Mouse (Mus musculus): ENCODE results near the gene Tgfbr3. TPM values are rescaled to one million over a fixed set of nuclear protein-coding genes. Genes with fewer than 3 reads are reported as not detected.
"Not testable (repeated sequence)": the region's sequence is repeated elsewhere in the genome, so short reads cannot be mapped to it uniquely, and the experiment has no call there.

The Tgfbr3 gene
- total RNA-seq, 2 experiments from 2014 or later = 37.3 to 42.6 TPM

DNA sequence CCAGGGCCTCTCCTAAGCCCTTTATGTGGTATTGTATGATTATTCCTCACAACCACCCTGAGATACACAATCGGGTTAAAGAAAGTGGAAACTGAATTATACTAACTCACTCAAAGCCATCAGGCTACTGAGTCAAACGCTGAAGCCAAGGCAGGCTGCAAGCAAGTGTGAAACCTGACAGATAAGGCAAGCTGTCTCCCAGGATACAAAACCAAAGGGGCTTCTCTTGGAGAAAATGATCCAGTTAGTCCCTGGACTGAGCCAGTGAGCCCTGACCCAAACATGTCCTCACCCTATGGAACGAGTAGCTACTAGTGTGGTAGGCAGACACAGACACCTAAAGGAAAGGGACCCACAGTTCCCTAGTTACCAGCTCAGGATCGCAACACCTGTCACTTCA, 46.4 kb downstream of the Tgfbr3 start:
- no peak for DNase-seq

DNA sequence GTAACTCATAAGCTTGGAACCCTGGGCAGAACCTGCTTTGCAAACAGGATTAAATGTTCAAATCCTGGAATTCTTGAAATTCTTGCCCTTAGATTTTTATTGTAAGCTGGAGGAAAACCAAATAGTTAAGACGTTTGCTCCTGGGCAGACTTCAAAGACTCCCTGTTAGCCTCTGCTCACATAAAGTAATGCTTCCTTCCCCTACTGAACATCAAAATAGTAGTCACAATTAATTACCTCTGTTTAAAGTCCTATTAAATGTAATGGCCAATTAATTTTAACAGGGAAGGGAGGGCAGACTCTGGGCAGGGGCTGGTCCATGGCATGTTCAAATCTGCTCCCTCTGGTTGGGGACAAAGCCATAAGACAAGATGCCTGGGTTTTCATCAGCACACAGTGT, 49.2 kb downstream of the Tgfbr3 start:
- DNase-seq = no peak

DNA sequence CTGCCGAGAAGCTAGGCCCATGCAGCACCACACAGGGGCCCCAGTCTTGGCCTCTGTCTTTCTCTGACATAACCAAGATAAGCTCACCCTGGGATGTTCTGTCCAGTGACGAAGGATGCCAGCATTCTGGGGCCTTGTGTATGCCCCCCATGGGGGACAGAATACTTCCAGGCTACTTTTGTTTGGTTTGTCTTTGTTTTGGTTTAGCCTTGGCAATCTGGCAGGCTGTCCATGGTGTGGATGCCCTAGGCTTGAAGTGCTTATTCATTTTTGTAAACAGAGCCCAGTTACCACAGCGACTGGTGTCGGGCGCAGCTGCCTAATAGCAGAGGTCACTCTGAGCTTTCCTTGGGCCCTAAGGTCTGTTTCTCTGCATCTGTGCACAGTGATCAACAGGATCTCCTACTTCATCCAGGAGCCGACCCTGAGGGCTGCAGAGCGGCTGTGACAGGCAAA, 51.4 kb downstream of the Tgfbr3 start:
- DNase-seq = no peak

DNA sequence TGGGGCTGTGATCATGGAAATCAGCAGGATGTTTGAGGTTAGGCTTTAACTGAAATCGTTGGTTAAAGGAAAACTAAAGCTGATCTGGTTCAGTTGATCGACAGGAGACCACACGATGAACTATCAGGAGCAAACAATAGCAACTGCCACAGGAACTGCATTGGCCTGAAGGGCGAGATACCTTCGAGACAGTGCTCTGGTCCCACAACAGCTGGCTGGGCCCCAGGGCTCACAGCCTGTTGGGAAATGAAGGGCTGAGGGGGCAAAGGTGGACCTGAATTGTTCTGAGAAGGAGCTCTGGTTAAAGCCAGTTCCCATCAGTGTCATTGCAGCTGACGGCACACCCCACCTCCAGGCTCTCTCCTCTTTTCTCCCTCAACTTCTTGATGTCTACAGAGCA, 52.5 kb downstream of the Tgfbr3 start:
- no peak for DNase-seq

DNA sequence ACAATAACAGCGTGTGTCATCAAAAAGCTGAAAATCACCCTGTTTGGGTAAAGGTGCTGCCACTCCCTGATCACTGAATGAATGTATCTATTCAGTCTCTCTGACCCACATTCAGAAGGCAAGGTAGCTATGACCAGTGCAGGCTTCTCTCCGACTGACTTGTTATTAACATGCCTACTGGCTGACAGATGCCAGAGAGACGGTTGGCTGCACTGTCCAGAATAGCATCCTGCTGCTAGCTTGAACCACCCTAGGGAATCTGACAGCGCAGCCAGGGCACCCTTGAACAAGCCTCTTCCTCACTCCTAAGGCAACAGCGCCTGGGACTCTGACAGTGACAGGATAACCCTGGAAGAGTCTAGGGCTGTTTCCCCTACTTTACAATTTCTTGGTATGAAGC, 53.4 kb downstream of the Tgfbr3 start:
- no peak for DNase-seq

DNA sequence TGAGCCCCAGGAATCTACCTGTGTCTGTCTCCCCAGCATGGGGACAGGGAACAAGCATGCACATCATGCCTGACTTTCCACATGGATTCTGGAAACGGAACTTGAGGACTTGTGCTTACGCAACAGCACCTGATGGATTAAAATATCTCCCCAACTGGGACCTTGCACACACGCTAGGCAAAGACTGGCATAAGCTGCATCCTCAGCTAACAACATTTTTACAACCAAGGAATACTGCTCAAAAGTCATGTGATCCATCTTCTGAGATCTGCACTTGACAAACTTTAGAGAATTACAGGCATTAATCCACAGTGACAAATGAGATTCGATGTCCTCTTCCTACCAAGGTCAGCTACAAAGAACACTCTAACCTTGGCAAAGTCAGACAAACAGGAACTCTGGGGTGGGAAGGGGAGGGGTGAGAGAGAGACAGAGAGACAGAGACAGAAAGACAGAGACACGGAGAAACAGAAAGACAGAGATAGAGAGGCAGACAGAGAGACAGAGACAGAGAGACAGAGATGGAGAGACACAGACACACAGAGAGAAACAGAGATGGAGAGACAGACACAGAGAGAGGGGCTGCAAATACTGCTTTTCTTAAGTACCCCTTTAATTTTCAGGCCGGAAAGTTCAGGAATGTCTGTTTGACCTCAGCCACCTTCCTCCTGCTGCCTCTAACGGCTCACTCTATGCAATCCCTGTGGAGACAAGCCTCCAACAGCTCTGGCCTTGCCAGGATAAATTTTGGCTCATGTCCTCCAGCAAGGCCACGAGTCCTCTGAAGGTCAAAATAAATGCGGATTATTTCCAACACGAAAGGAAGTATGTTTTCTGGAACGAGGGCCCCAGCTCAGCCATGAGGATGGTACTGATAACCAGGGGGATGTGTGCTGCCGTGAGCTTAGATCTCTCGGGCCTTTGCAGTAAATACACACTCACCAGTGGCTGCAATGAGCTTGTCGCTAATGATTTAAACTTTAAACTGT, 55.8 kb downstream of the Tgfbr3 start:
- no peak for DNase-seq

DNA sequence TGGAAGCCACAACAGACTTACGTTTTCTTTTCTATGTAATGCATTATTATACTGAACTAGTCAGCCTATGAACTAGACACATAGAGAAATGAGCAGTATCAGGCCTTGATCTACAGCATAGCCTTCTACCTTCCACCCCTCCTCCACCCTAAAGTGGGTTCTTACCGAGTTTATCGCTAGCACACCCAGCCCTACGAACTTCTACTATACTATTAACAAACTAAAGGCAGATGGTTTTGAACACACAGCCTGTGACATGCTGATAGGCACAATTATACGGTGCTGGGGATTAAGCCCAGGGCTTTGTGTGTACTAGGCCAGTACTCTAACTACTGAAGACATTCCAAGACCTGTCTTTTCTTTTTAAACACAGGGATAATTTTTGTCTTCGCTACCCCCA, 59.2 kb downstream of the Tgfbr3 start:
- no peak for DNase-seq

DNA sequence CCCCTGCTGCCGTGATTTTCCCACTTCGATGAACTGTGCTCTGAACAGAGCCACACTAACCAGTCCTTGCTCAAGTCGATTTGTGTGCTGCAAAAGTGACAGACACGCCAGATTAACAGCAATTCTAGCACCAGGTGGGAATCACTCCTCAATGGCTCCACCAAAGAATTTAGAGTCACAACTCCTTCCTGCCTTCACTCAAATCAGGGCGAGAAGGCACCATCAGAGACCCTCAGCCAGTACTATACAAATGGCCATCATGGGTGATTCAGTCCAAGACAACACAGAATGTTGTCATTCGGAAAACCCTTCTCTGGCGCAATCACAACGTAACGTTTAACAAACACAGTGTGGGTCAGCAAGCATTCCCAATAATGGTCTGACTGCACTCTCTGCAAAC, 60.4 kb downstream of the Tgfbr3 start:
- no peak for DNase-seq

DNA sequence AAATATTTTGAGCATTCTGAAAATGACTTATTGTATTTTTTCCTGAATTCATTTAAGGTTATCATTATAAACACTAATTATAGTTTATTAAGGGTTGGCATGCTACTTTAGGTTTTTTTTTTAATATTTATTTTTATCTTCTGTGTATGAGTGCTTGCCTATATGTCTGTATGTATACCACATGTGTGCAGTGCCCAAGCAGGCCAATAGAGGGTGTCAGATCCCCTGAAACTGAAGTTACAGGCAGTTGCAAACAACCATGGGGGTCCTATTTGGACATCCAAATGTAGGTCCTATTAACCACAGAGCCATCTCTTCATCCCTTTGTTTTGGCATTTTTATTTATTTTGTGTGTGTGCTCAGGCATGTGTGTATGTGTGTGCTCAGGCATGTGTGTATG, 61.8 kb downstream of the Tgfbr3 start:
- no peak for DNase-seq

DNA sequence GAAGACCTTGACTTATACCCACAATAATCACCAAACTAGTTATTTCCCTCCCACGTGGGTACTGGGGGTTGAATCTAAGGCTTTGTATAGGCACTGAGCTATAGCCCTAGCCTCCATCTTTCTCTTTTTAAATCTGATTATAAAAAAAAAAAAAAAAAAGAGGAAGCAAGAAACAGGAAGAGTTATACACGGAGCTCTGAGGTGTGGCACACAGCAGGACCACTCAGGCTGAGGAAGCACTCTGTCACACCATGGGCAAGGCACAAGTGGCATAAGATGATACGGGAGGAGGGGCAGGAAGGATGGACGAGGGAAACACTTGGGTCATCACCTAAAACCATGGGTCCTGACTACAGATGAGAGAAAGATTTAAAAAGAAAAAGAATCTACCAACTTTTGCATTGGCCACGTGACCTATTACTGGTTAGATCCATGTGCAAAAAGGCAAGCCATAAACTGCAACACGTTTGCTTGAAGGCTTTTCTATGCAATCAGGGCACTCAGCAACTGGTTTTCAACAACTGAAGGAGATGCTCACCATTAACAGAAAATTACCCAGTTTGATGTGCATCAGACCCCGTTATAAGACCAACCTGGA, 64.5 kb downstream of the Tgfbr3 start:
- no peak for DNase-seq

DNA sequence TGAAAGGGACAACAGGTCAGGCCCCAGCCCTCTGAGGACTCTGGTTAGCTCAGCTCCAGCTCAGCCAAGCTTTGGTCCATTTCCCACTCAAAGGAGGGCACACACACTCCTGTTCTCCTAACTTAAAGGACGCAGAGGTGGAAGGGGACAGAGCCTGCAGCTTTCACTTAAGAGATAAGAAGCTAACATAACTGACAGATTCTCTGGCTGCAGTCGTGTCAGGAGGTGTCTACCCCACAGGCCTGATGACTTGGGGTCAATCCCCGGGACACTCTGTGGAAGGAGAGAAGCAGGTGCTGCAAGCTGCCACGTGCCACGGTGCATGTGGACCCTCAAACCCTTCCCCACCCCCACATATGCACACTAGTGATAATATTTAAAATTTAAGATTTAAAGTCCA, 65.3 kb downstream of the Tgfbr3 start:
- DNase-seq = no peak

DNA sequence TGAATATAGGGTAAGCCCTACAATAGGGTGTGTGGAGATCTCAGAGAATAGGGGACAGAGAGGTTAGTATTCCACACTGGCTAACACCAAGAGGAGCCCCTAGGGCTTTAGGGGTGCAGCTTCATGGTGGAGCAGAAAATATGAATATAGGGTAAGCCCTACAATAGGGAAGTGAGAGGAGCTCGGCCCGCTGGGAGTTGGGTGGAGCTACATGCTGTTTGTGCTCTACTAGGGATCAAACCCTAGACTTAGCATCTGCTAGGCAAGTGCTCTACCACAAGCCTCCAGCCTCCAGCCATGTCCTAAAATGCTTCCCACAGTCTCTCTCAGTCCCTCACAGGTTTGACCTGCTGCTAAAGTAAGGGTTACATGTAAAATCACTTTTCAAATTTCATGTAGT, 65.9 kb downstream of the Tgfbr3 start:
- not testable (repeated sequence) for DNase-seq

DNA sequence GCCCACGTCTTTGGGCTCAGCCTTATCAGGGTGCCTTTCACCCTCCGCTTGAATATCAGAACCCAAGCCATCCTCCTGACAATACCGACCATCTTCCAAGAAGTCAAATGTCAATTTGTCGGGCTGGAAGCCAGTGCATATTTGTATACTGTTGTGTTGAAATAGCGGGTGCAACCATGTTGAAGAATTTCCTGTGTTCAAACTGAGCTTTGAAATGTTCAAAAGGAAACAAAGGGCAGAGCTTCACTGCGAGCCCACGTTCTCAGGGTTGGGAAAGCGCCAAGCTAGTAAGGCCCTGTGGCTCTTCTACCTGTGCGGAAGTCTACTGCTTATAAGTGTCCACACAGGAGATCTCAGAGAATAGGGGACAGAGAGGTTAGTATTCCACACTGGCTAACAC, 66.4 kb downstream of the Tgfbr3 start:
- no peak for DNase-seq

DNA sequence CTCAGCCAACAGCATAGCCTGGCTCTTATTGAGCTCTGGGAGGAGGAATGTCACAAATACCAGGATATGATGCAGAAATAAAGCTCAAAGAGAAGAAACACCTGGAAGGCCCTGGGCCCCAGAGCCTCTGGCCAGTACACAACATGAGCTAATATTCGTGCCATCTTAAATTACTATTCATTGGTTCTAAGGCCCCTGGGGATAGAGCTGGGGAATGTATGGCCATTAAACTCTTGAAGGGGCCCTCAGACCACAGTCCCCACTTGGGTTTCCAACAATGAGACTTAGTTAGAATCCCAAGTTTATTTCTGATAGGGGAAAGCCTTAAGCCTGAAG, 66.8 kb downstream of the Tgfbr3 start:
- DNase-seq = no peak

DNA sequence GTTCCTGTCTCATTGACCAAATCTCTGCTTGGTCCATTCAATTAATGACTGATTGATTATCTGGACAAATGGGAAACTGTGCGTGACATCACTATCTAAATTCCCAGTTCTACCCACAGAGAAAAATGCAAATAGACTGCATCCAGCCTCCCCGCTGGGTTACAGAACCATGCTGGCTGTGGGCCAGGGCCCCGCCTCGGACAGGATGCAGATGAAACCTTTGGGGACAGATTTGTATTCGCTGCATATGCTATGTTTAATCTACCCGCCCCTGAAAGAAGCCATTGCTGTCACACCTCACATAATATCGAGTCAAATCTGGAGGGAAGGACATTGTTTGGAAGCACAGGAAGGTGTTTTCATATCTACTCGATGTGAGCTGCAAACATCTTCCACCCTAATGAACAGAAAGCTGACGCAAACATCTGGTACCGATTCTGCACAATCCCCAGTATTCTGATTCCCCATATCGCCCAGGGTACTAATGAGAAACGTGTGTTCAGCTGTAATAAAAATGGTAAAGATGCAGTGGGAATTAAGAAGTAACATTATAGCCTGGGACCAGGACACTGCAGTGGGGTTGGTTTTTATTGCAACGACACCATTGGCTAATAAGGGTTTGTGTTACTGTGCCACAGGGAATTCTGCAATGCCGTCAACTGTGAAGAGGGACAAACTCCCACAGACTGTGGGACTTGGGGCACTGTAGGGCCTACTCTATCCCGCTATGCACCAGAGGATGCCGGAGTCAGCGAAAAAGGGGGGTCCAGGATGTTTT, 67.3 kb downstream of the Tgfbr3 start:
- DNase-seq = peak; percentile 61

DNA sequence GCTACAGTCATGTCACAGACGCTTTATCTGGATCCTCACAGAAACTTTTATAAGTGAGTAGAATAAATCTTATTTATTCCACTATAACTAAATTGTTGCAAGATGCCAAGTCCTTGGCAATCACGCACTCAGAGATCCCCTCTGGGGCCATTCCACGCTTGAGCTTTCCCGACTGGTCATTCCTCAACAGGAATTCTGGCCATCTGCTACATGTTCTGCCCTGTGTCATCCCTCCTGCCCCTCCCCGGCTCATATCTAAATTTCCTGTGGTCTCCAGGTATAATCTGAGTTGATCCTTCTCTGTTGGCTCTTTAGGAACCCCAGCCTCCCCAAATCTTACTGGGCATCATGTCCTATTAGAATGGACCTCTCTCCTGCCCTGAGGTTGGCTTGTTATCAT, 68.5 kb downstream of the Tgfbr3 start:
- no peak for DNase-seq

DNA sequence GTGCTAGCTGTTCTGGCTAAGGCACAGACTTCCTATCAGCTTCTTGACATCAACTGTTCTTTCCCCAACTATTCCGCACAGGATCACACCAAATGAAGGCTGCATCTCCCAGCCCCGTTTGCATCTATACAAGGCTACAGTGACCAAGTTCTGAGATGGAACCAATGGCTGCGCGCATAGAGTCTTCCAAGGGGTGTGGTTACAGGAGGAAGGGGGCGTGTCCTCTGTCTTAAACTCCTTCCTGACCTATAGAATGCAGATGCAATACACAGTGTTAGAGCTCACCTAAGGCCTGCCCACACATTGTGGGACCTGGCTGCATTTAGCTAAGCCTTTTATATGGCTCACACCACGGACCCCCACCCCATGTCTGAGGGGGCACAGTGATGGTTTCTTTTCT, 69.5 kb downstream of the Tgfbr3 start:
- no peak for DNase-seq

DNA sequence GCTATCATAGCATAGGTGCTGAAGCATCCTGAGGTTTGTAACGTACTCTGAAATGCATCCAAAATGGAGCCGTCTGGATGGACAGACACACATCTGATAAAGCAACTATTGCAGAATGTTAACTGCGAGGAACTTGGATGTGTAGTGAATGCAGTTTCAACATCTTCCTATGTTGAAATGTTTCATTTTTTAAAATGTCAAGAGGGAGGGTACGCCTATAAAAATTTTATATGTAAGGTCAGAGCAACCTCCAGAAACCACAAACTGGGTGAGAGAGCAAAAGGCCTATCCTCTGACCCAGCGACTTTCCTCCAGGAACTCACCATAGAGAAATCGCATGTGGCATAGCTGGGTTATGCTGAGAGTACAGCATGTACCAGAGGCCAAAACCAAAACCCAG, 70.1 kb downstream of the Tgfbr3 start:
- DNase-seq = no peak

DNA sequence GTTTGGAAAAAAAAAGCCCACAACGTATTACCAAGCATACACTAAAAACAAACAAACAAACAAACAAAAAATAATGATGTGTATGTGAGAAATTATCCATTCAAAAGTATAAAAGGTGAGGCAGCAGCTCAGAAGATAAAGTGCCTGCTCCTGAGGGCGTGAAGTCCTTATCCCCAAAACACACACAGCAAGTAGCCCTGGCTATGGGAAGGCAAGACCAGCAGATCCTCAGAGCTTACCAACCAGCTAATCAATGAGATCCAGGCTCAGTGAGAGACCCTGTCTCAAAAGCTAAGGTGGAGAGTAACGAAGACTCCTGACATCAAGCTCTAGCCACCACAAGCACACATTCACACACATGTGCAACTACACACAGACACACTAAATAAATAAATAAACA, 70.8 kb downstream of the Tgfbr3 start:
- no peak for DNase-seq

DNA sequence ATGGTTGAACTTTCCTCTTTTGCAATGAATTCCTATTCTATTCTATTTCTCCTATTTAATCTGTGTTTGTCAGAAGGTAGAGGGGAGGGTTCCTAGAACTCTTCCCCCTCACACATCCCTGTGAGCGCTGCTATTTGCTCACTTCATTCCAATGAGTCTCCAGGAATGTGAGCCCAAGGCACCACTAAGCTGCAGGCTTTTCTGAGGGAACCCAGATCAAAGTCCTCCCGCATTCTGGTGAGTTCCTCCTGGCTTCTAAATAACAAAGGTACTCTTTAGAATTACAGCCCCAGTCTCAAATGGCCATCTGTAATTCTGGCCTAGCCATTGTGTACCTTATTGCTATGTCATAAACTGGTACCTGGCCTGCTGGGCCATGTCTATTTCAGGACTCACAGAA, 72.3 kb downstream of the Tgfbr3 start:
- DNase-seq = no peak

DNA sequence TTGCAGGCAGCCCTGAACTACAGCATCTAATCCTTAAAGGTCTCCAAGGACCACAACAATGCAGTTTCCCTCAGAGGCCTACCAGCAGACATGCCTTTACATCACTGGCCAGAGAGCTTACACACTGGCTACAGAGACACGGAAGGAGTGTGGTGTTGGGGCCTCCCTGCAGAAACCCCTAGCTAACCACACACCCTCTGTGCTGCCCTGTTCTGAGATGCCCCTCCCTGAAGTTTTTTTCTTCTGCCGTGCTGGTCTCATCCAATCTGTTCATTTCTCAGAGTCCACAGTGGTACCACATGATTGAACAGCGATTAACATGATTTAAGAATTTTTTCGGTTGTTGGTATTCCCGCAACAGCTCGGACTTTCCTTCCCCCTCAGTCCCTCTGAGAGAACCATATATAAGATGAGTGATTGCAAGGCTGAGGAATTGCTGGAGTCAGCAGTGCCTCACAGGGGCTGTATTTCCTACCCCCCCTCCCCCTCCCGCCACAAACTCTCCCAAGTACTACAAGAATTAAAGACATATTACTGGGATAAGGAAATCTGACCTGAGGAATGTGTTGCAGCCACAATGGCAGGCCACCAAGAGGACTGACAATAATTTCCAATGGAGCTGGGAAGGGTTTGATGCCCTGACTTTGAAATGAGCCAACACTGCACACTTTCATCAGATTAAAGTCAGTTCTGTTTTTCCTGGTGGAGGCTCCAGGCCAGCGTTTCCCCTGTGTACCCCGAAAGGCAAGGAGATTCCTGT, 75.9 kb downstream of the Tgfbr3 start:
- DNase-seq = no peak

DNA sequence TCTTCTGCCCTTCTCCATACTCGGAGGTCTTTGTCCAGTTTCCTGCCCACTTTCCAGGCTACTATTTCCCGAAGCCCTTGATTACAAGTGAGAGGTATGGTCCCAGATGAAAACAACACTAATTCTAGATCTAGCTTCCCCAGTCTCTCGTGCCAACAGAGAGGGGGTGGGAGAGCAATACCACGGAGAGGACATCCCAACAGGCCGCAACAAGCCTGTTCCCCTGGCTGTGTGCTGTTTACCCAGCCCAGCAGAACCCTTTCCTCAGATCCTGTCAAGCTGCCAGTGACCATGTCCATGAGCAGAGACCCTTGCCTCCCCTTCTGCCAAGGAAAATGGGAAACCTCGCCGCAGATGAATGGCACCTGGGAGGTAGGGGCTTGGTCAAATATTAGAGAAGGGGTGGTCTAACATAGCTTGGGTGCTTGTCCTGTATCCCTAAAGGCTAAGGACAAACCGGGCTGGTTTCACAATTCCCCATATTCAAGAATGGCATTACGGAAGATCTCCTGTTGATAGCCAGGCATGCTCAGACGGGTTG, 77.5 kb downstream of the Tgfbr3 start:
- DNase-seq = no peak

All from gastrocnemius, postnatal 10 days (tissue).